Comparison of ENCODE assay signal across 27 mouse cellular contexts in genomic region chr17:63134805-63135204, GRCm38 (mm10).
"Had no signal": no experiment of that assay in that cellular context is flagged by ENCODE, and none has a peak within 500 bp of the region (broad histone marks: within the 10 kb centered on the region; RNA-seq: fewer than 3 reads in every experiment).

No protein-coding gene starts in this region.

- H3K4me2 ChIP-seq: embryonic facial prominence, embryonic 12.5 days; embryonic facial prominence, embryonic 13.5 days; embryonic facial prominence, embryonic 15.5 days; forebrain, embryonic 12.5 days; forebrain, embryonic 13.5 days; forebrain, embryonic 15.5 days had no signal

- H3K9ac ChIP-seq: embryonic facial prominence, embryonic 12.5 days; embryonic facial prominence, embryonic 13.5 days; embryonic facial prominence, embryonic 15.5 days; forebrain, embryonic 12.5 days; forebrain, embryonic 13.5 days; forebrain, embryonic 15.5 days; forebrain, postnatal 0 days had no signal

- H3K9me3 ChIP-seq: embryonic facial prominence, embryonic 12.5 days; forebrain, embryonic 15.5 days had no signal

- DNase-seq: cerebellum, adult 9-10 months; cerebellum, adult 9-11 months; cerebellum, postnatal 10 days; cerebellum, postnatal 14 days; cerebellum, postnatal 25 days; cerebellum, postnatal 36 days; embryo, embryonic 11 days; forebrain, postnatal 0 days; gastrocnemius, adult 2 months; gastrocnemius, postnatal 10 days; gastrocnemius, postnatal 14 days; gastrocnemius, postnatal 25 days; gastrocnemius, postnatal 36 days; heart, adult 11 months; heart, adult 18-20 months; heart, adult 2 months had no signal

- H3K27ac ChIP-seq: embryonic facial prominence, embryonic 10.5 days; embryonic facial prominence, embryonic 12.5 days; embryonic facial prominence, embryonic 13.5 days; embryonic facial prominence, embryonic 15.5 days; forebrain, embryonic 10.5 days; forebrain, embryonic 12.5 days; forebrain, embryonic 13.5 days; forebrain, embryonic 15.5 days; gastrocnemius, adult 2 months; heart, adult 2 months had no signal

- H3K36me3 ChIP-seq: embryonic facial prominence, embryonic 12.5 days; embryonic facial prominence, embryonic 13.5 days; forebrain, embryonic 12.5 days; forebrain, embryonic 15.5 days had no signal

- H3K27me3 ChIP-seq: embryonic facial prominence, embryonic 12.5 days; embryonic facial prominence, embryonic 13.5 days; embryonic facial prominence, embryonic 15.5 days; forebrain, embryonic 12.5 days; forebrain, embryonic 13.5 days; forebrain, embryonic 15.5 days had no signal

- H3K4me3 ChIP-seq: embryonic facial prominence, embryonic 10.5 days; embryonic facial prominence, embryonic 12.5 days; embryonic facial prominence, embryonic 13.5 days; embryonic facial prominence, embryonic 15.5 days; erythroblast, embryonic 14.5 days; forebrain, embryonic 10.5 days; forebrain, embryonic 12.5 days; forebrain, embryonic 13.5 days; forebrain, embryonic 15.5 days; gastrocnemius, adult 2 months; heart, adult 2 months had no signal

- ATAC-seq: forebrain, embryonic 13.5 days; forebrain, embryonic 14.5 days; forebrain, embryonic 15.5 days; forebrain, embryonic 16.5 days; forebrain, postnatal 0 days had no signal

- H3K4me1 ChIP-seq: embryonic facial prominence, embryonic 12.5 days; embryonic facial prominence, embryonic 15.5 days; forebrain, embryonic 12.5 days had no signal
